Mouse (Mus musculus) stomach, embryonic 16.5 days (tissue): ENCODE results near the gene Gpr107. TPM values are rescaled to one million over a fixed set of nuclear protein-coding genes. Genes with fewer than 3 reads are reported as not detected.

ENCODE experiments used
- ATAC-seq: fragments of 200-750 bp; cut with Nextera tagmentation; 2 replicates; pipeline ENCODE4 v1.8.0; 2017; ENCODE audit warnings: moderate number of reproducible peaks, moderate TSS enrichment; ENCODE audit not compliant: insufficient read depth, low FRiP score
- H3K27ac ChIP-seq: fragments of 300-500 bp; sonication (generic); 2 replicates; pipeline ENCODE4 v1.5.1; 2014; ENCODE audit warnings: low read length
- H3K27me3 ChIP-seq: fragments of 300-500 bp; sonication (generic); 2 replicates; pipeline ENCODE4 v1.6.1; 2014; ENCODE audit warnings: low read length, control low read depth, mixed read lengths; ENCODE audit not compliant: control insufficient read depth, insufficient read depth
- H3K36me3 ChIP-seq: fragments of 300-500 bp; sonication (generic); 2 replicates; pipeline ENCODE4 v1.6.1; 2014; ENCODE audit warnings: low read length; ENCODE audit not compliant: control insufficient read depth, insufficient read depth
- H3K4me1 ChIP-seq: fragments of 300-500 bp; sonication (generic); 2 replicates; pipeline ENCODE4 v1.6.1; 2014; ENCODE audit warnings: low read length, control low read depth, mixed read lengths; ENCODE audit not compliant: control insufficient read depth, insufficient read depth
- H3K4me2 ChIP-seq: fragments of 300-500 bp; sonication (generic); 2 replicates; pipeline ENCODE4 v1.6.1; 2014; ENCODE audit warnings: low read depth, low read length, mixed read lengths
- H3K4me3 ChIP-seq: fragments of 300-500 bp; sonication (generic); replicated peaks from 2 replicates; pipeline ENCODE4 v1.5.1; 2014; ENCODE audit warnings: mild to moderate bottlenecking, low read length
- H3K9ac ChIP-seq: fragments of 300-500 bp; sonication (generic); 2 replicates; pipeline ENCODE4 v1.6.1; 2014; ENCODE audit warnings: low read length
- H3K9me3 ChIP-seq: fragments of 300-500 bp; sonication (generic); replicated peaks from 2 replicates; pipeline ENCODE4 v1.6.1; 2016; ENCODE audit warnings: low read length, control low read depth; ENCODE audit not compliant: control insufficient read depth
- WGBS: fragments of 180-500 bp; shearing (Covaris S2); extraction: QIAGEN DNeasy Blood & Tissue Kit; methylation state at CpG from one replicate; pipeline ENCODE4 v1.1.7; 2014; 5-methylcytosine and 5-hydroxymethylcytosine counted together
- polyA plus RNA-seq: library from polyadenylated mRNA; unstranded; fragments of >200 nt; fragmentation: Nextera tagmentation; extraction: Ambion mirVana; gene quantifications from 2 replicates; pipeline ENCODE4 v1.2.1, GENCODE M21; 2015

The Gpr107 gene
- polyA plus RNA-seq, 1 experiment from 2014 or later = 39.3 TPM

DNA sequence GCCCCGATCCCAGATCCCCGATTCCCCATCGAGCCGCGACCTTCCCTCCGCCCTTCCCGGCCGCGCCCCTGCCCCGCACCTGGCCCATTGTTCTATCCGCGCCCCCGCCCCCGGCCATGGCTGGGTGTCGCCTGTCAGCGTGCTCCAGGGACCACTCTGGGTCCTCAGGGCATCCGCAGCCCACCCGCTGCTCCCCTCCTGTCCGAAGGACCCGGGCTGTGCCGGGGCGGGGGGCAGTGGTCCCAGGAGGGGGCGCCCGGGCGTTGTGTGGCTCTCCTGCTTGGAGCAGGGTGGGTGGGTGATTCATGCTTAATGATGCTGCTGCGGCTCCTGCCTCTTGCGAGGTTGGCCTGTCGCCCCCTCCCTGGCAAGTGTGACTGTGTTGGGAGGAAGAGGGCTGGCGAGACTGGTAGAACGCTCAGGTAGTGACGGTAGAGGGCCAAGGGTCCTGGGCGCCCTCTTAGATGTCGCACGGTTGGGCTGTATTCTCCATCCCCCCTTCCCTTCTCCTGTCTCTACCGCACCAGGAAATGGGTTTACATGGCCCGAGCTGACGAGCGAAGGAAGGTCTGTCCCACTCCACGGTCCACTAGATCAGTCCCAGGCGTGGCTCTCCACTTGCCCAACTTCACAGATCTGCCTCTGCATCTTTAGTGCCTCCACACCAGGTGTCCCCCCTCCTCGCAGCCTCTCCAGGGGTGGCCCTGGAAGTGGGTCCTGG, 94.3 kb downstream of the Gpr107 start:
- WGBS = 2% methylated on average over 41 of the region's 41 CpGs
- Histone ChIP-seq H3K9ac (peak overlapping the region; percentile 89), H3K27me3 (peaks cover 7% of the 10 kb centered on the region; the same call in 1 of the 2 replicates), H3K27ac (peak overlapping the region; percentile 42; the same call in 1 of the 2 replicates), H3K9me3 (no peaks in the 10 kb centered on the region), H3K4me2 (peak overlapping the region; percentile 96), H3K36me3 (no peaks in the 10 kb centered on the region), H3K4me3 (peak overlapping the region; percentile 82), H3K4me1 (peaks cover 19% of the 10 kb centered on the region)
- ATAC-seq = peak; percentile 28; the same call in 1 of the 2 replicates

DNA sequence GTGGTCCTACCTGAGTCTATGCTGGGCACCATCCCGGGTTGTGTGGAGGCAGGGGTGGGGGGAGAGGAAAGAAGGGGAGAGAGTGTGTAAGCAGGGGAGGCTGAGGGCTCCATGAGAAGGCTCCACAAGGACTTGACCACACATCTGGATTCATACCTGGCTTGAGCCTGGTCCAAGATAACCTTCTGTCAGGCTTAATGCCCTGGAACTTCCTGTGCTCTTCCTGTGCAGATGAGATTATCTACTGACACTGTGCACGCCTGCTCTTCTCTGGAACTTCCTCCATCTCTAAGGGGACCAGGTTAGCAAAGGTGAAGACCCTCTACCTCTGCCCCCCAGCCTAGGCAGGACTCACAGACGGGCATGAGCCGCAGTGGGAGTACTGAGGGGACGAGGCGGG, 96.7 kb downstream of the Gpr107 start:
- Histone ChIP-seq H3K36me3 (no peaks in the 10 kb centered on the region), H3K27ac (no peak overlapping the region), H3K27me3 (no peaks in the 10 kb centered on the region), H3K4me1 (peaks cover 19% of the 10 kb centered on the region), H3K4me3 (no peak overlapping the region), H3K9ac (no peak overlapping the region), H3K4me2 (no peak overlapping the region), H3K9me3 (no peaks in the 10 kb centered on the region)
- no peak for ATAC-seq
- 91% methylated on average over 6 of the region's 6 CpGs for WGBS

DNA sequence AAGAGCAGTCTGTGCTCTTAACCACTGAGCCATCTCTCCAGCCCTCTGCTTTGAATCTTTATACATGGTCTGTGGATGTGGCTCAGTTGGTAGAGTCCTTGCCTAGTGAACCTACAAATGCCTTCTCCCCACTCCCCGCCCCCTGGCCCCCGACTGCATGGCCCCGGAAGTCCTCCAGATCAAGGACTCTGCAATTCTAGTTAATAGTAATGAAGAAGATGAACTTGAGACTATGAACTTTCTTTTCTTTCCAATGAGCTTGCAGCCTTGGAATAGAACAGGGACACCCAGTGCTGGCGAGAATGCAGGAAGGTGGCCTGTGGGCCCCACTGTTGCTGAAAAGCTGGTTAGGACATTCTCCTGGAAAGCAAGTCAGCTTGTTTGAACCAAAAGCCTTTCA, 100.1 kb downstream of the Gpr107 start:
- Histone ChIP-seq H3K36me3 (no peaks in the 10 kb centered on the region), H3K4me3 (no peak overlapping the region), H3K27ac (no peak overlapping the region), H3K9me3 (no peaks in the 10 kb centered on the region), H3K4me1 (peaks cover 29% of the 10 kb centered on the region), H3K9ac (no peak overlapping the region), H3K4me2 (no peak overlapping the region), H3K27me3 (no peaks in the 10 kb centered on the region)
- no peak for ATAC-seq
- 93% methylated on average over 4 of the region's 4 CpGs for WGBS

DNA sequence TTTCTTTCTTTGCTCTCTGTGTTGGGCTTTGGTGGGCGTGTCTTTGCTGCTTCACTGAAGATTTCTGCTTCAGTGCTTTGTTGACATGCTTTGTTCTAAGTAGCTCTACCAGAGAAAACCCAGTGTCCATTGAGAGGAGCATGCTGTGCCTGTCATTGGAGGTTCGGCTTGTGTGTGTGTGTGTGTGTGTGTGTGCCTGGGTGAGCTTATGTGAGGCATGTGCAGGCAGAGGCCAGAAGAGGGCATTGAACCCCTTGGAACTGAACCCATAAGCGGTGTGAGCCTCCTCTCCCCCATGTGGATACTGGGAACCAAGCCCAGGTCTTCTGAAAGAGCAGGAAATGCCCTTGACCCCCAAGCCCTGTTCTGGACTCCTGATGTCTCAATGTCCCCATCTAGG, 101.3 kb downstream of the Gpr107 start:
- 82% methylated on average over 3 of the region's 3 CpGs for WGBS
- Histone ChIP-seq H3K9ac (no peak overlapping the region), H3K4me3 (no peak overlapping the region), H3K4me1 (peaks cover 29% of the 10 kb centered on the region), H3K4me2 (no peak overlapping the region), H3K36me3 (no peaks in the 10 kb centered on the region), H3K27me3 (no peaks in the 10 kb centered on the region), H3K27ac (no peak overlapping the region), H3K9me3 (no peaks in the 10 kb centered on the region)
- no peak for ATAC-seq

DNA sequence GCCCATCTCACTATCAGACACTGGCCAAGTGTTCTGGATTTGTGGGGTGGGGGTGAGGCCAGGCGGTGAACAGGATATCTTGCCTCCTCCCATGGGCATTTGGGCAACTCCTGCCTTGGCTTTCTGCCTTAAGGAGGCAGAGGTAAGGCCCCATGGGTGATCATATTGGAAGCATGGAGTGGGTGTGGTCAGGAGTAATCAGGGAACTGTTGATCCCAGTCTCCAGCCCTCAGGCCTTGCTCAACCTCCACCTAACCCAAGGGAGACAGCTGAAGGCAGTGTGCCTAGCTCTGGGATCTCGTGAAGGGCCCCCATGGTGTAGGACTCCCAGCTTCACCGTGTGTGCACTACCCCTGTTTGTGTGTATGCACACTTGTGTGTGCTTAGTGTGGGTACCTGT, 102.7 kb downstream of the Gpr107 start:
- H3K4me1 ChIP-seq = peaks cover 38% of the 10 kb centered on the region
- no peaks in the 10 kb centered on the region for H3K9me3 ChIP-seq

DNA sequence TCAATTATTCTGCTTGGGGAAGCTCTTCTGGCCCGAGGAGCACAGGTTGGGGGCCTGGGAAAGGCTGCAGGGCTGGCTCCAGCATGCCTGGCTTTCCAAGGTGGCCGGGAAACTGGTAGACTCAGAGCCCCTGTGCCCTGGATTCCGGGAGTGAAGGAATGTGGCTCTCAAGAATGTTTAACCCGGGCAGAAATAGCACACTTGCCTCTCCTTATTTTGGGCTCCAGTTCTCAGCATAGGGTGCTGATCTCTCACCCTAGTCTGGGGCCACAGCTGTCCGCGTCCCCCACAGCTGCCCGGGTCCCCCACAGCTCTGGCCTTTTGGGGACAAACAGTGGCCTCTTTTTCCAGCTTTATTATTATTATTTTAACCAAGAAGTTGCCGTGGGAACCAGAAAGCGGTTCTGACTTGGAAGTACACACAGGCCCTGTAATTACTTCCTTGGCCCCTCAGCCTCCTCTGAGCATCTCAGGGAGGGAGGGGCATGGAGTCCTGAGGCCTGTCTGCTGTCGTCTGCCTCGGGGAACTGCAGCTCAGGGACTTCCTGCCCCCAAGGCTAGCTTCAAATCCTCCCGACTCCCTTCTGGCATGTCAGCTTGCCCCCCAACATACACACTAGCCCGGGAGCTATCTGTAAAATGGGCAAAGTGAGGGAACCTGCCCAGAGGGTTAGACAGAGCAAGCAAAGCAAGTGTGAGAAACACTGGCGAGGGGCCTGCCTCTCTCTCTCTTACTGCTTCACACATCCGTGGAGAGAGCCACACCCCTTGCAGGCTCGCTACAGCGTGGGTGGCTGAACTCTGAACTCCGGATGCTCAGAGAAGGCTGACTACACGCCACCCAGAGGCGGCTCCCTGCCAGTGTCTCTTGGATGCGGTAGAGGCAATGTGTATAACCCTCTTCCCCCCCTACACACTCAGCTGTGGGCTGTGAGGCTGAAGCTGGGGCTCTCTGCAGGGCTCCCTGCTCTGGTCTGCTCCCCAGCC, 104.1 kb downstream of the Gpr107 start:
- Histone ChIP-seq H3K4me1 (peaks cover 40% of the 10 kb centered on the region), H3K4me2 (peak overlapping the region; percentile 15), H3K9me3 (no peaks in the 10 kb centered on the region), H3K36me3 (no peaks in the 10 kb centered on the region), H3K27me3 (no peaks in the 10 kb centered on the region), H3K9ac (peak overlapping the region; percentile 51), H3K4me3 (no peak overlapping the region), H3K27ac (peak overlapping the region; percentile 81)
- peak; percentile 69 for ATAC-seq
- WGBS = 18% methylated on average over 21 of the region's 21 CpGs

More for the DNA sequence above, 102.7 kb downstream of the Gpr107 start:
- ATAC-seq = no peak
- no peak overlapping the region for H3K4me3 ChIP-seq
- H3K27ac ChIP-seq = no peak overlapping the region
- no peak overlapping the region for H3K4me2 ChIP-seq
- 0 out of 2 replicates have a peak overlapping the region, but pooled peaks have one; percentile 12 for H3K9ac ChIP-seq
- no peaks in the 10 kb centered on the region for H3K27me3 ChIP-seq
- H3K36me3 ChIP-seq = no peaks in the 10 kb centered on the region
- 85% methylated on average over 3 of the region's 3 CpGs for WGBS

DNA sequence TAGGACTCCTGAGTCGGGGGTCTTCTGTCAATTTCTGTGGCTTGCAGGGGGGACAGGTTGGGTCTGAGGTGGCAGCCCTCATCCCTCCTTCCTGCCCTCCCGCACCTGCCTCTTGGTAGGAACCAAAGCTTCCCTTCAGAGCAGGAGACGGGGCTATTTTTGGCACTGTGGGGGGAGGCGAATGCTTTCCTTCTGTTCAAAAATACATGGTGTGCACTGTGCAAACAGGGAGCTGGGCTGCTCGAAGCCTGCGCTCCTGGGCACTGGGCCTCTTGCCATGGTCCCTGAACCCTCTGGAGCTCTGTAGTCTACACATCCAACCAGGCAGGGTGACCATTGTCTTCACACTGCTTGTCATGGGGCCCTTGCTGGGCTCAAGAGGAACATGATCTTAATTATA, 105.0 kb downstream of the Gpr107 start:
- H3K27ac ChIP-seq = peak overlapping the region; percentile 81; the same call in 1 of the 2 replicates
- no peaks in the 10 kb centered on the region for H3K27me3 ChIP-seq
- H3K36me3 ChIP-seq = no peaks in the 10 kb centered on the region
- peaks cover 40% of the 10 kb centered on the region for H3K4me1 ChIP-seq
- peak overlapping the region; percentile 15; the same call in 1 of the 2 replicates for H3K4me2 ChIP-seq
- WGBS = 52% methylated on average over 6 of the region's 6 CpGs
- ATAC-seq = no peak
- H3K4me3 ChIP-seq = no peak overlapping the region
- H3K9ac ChIP-seq = peak overlapping the region; percentile 0; the same call in 1 of the 2 replicates
- H3K9me3 ChIP-seq = no peaks in the 10 kb centered on the region

DNA sequence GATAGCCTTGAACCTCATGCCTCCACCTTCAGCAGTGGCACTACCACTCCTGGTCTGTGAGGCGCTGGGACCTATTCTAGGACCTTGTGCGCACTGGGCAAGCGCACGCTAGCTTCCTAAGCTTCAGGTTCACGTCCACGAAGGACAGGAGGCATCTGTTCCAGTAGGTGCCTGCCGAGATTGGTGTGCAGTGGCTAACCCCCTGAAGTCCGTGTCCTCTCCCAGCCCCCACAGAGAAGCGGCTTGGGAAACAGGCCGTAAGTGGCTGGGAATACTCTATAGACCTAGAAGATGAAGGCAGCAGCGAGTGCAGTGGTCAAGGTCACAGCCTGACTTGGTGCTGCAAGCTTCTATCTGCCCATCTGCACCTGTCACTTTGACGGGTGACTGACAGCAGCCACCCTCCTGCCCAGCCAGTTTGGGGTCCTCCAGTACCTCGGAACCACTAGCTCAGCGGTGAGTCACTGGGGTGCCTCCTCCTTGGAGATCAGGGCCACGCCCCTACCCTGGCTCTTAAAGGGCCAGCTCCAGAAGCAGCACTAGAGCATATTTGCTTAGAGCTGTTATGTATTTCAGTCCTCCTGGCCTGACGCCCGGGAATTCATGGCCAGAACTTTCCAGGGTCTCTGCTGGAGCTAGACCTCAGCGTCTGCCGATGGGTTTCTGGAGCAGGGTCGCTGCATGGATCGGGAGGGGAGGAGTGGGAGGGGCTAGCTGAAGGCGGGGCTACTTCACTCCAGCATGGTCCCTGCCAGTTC, 106.7 kb downstream of the Gpr107 start:
- H3K27ac ChIP-seq = peak overlapping the region; percentile 47; the same call in 1 of the 2 replicates
- peaks cover 53% of the 10 kb centered on the region for H3K4me1 ChIP-seq
- peak; percentile 81 for ATAC-seq

More for the DNA sequence above, 106.7 kb downstream of the Gpr107 start:
- H3K27me3 ChIP-seq = no peaks in the 10 kb centered on the region
- no peaks in the 10 kb centered on the region for H3K9me3 ChIP-seq
- no peaks in the 10 kb centered on the region for H3K36me3 ChIP-seq
- H3K4me3 ChIP-seq = peak overlapping the region; percentile 52
- H3K9ac ChIP-seq = peak overlapping the region; percentile 63
- 12% methylated on average over 22 of the region's 22 CpGs for WGBS
- H3K4me2 ChIP-seq = peak overlapping the region; percentile 68
